17 mouse cellular contexts compared by ENCODE assay signal in the genomic region with DNA sequence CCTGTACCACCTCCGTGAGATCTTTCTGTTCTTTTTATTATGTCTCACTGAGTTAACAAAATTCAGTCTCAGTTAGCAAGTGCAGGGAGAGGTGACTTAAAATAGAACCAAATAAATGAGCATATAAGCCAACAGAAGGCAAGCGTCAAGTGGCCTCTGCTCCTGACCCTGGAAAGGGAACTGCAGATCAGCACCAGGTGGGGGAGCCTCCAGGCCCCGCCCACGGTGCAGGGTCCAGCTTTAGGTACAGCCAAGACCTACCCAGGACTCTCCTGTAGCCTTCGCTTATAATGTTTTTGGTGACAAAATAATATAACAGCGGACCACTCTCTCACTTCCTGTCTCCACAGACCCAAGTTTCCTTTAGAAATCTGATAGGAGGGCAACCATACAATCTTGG.
DNase-seq lines count a peak whose midpoint lies in the region; ATAC-seq and TF ChIP-seq lines count a peak whose summit lies in the region.
"Had no signal": no experiment of that assay in that cellular context is flagged by ENCODE, and none has a peak within 500 bp of the region (broad histone marks: within the 10 kb centered on the region; RNA-seq: fewer than 3 reads in every experiment).

No protein-coding gene starts in this region.

- no peak overlapping the region for H3K4me3 ChIP-seq in heart, adult 2 months
- no peak overlapping the region for H3K4me3 ChIP-seq in liver, postnatal 0 days (ENCODE audit: low read depth, low read length)
- no peak overlapping the region for H3K4me3 ChIP-seq in liver, embryonic 11.5 days (ENCODE audit: low read depth, low read length)
- H3K4me3 ChIP-seq in kidney, adult 2 months (ENCODE audit: insufficient read depth, low read depth, low read length), result no peak overlapping the region
- H3K4me3 ChIP-seq: erythroblast, embryonic 14.5 days; limb, embryonic 12.5 days; midbrain, embryonic 12.5 days; stomach, embryonic 15.5 days had no signal

- no peak for ATAC-seq in liver, postnatal 0 days
- ATAC-seq in liver, embryonic 11.5 days (replicated peaks; ENCODE audit: low FRiP score), result no peak
- ATAC-seq in megakaryocyte, adult 5-6 weeks (ENCODE audit: poor library complexity, severe bottlenecking), result 0 out of 2 replicates have a peak, but pooled peaks have one; percentile 22
- ATAC-seq: activated CD4-positive, CD25-positive, alpha-beta regulatory T cell, adult 4 months; inflammation-experienced regulatory T-cells, adult 6 months had no signal

- no peak overlapping the region for H3K9ac ChIP-seq in heart, adult 2 months (ENCODE audit: low read depth, low read length)
- no peak overlapping the region for H3K9ac ChIP-seq in liver, postnatal 0 days (replicated peaks)
- H3K9ac ChIP-seq in liver, embryonic 11.5 days (ENCODE audit: low read depth, low read length), result no peak overlapping the region
- H3K9ac ChIP-seq: limb, embryonic 12.5 days; midbrain, embryonic 12.5 days; stomach, embryonic 15.5 days had no signal

- WGBS in heart, adult 2 months, result 44% methylated on average over 6 of the region's 6 CpGs
- WGBS in liver, postnatal 0 days (ENCODE audit: insufficient replicate concordance), result 43% methylated on average over 6 of the region's 6 CpGs
- 68% methylated on average over 6 of the region's 6 CpGs for WGBS in liver, embryonic 11.5 days
- 32% methylated on average over 6 of the region's 6 CpGs for WGBS in kidney, adult 2 months

- no peaks in the 10 kb centered on the region for H3K27me3 ChIP-seq in heart, adult 2 months (ENCODE audit: control insufficient read depth, insufficient read depth, low read length)
- H3K27me3 ChIP-seq in liver, postnatal 0 days (ENCODE audit: insufficient read depth, low read length), result no peaks in the 10 kb centered on the region
- no peaks in the 10 kb centered on the region for H3K27me3 ChIP-seq in liver, embryonic 11.5 days (replicated peaks; ENCODE audit: control insufficient read depth, insufficient read depth, low read length)
- H3K27me3 ChIP-seq in kidney, adult 2 months (replicated peaks; ENCODE audit: control insufficient read depth, insufficient read depth, low read length), result no peaks in the 10 kb centered on the region
- H3K27me3 ChIP-seq: limb, embryonic 12.5 days; midbrain, embryonic 12.5 days; stomach, embryonic 15.5 days had no signal

- no peak for TF ChIP-seq POLR2A in heart, adult 2 months (IDR thresholded peaks at IDR 0.05; ENCODE audit: insufficient read depth, low read depth, low read length)
- TF ChIP-seq POLR2A in kidney, adult 2 months (IDR thresholded peaks at IDR 0.05; ENCODE audit: low read depth, low read length), result no peak

- peak overlapping the region; percentile 64 for H3K27ac ChIP-seq in heart, adult 2 months
- H3K27ac ChIP-seq in liver, postnatal 0 days (ENCODE audit: low read depth), result 0 out of 2 replicates have a peak overlapping the region, but pooled peaks have one; percentile 34
- H3K27ac ChIP-seq in liver, embryonic 11.5 days (ENCODE audit: low read depth, low read length), result no peak overlapping the region
- H3K27ac ChIP-seq in kidney, adult 2 months (ENCODE audit: insufficient read depth, low read depth, low read length), result peak overlapping the region; percentile 22
- H3K27ac ChIP-seq: limb, embryonic 12.5 days; stomach, embryonic 15.5 days had no signal

- H3K9me3 ChIP-seq in liver, postnatal 0 days (ENCODE audit: low read length), result no peaks in the 10 kb centered on the region
- no peaks in the 10 kb centered on the region for H3K9me3 ChIP-seq in liver, embryonic 11.5 days (ENCODE audit: control insufficient read depth, low read length)
- H3K9me3 ChIP-seq: limb, embryonic 12.5 days; midbrain, embryonic 12.5 days; stomach, embryonic 15.5 days had no signal

- TF ChIP-seq EP300 in heart, adult 2 months (IDR thresholded peaks at IDR 0.05; ENCODE audit: insufficient read depth, low read depth, low read length), result no peak
- no peak for TF ChIP-seq EP300 in liver, postnatal 0 days (IDR thresholded peaks at IDR 0.05; ENCODE audit: low read depth)

- H3K4me1 ChIP-seq in heart, adult 2 months (ENCODE audit: control insufficient read depth, insufficient read depth, low read length), result peaks cover 37% of the 10 kb centered on the region
- H3K4me1 ChIP-seq in liver, postnatal 0 days (ENCODE audit: insufficient read depth), result peaks cover 57% of the 10 kb centered on the region
- H3K4me1 ChIP-seq in liver, embryonic 11.5 days (replicated peaks; ENCODE audit: control insufficient read depth, insufficient read depth, low read length), result peaks cover 62% of the 10 kb centered on the region
- H3K4me1 ChIP-seq in kidney, adult 2 months (ENCODE audit: control insufficient read depth, insufficient read depth, low read length), result peaks cover 75% of the 10 kb centered on the region

- H3K36me3 ChIP-seq in heart, adult 2 months (ENCODE audit: control insufficient read depth, insufficient read depth, low read length), result peaks cover 19% of the 10 kb centered on the region
- 0 out of 2 replicates have a peak, but pooled peaks cover 2% of the 10 kb centered on the region for H3K36me3 ChIP-seq in liver, postnatal 0 days (replicated peaks; ENCODE audit: insufficient read depth, low read length)
- H3K36me3 ChIP-seq in liver, embryonic 11.5 days (ENCODE audit: control insufficient read depth, insufficient read depth, low read length), result no peaks in the 10 kb centered on the region
- H3K36me3 ChIP-seq in kidney, adult 2 months (ENCODE audit: control insufficient read depth, insufficient read depth, low read length), result no peaks in the 10 kb centered on the region
- H3K36me3 ChIP-seq: limb, embryonic 12.5 days; stomach, embryonic 15.5 days had no signal

- peaks cover 3% of the 10 kb centered on the region for H3K79me2 ChIP-seq in heart, adult 2 months (replicated peaks; ENCODE audit: control insufficient read depth, insufficient read depth, low read length)

- DNase-seq in heart, adult 2 months, result peak in 1 of 2 experiments; percentile 17
- no peak for DNase-seq in heart, postnatal 25 days (ENCODE audit: low spot score)
- DNase-seq in liver, postnatal 0 days, result no peak
- DNase-seq in liver, embryonic 11.5 days (ENCODE audit: low spot score), result no peak
- DNase-seq in kidney, adult 2 months, result peak; percentile 85
- DNase-seq in urinary bladder, adult 18-20 months (ENCODE audit: low spot score in 2 of 2), result no peak
- DNase-seq in adrenal gland, postnatal 14 days, result no peak
- DNase-seq: cerebellum, adult 2 months; layer of hippocampus, postnatal 36 days; lung, postnatal 14 days had no signal

- intact Hi-C loops in heart, adult 2 months (cut with DNase I), result loop anchor here (5.0 kb wide), 2 partner anchors 51 to 66 kb away; no protein-coding TSS in a partner anchor
- intact Hi-C loops in heart, postnatal 25 days (cut with DNase I), result loop anchor here (5.0 kb wide), 2 partner anchors 66 to 94 kb away; a partner anchor contains a TSS

- no peak overlapping the region for H3K4me2 ChIP-seq in liver, postnatal 0 days (ENCODE audit: low read depth, low read length)
- no peak overlapping the region for H3K4me2 ChIP-seq in liver, embryonic 11.5 days
- H3K4me2 ChIP-seq: limb, embryonic 12.5 days; midbrain, embryonic 12.5 days; stomach, embryonic 15.5 days had no signal

- no peak for TF ChIP-seq CTCF in heart, adult 2 months (IDR thresholded peaks at IDR 0.05)
- no peak for TF ChIP-seq CTCF in liver, postnatal 0 days (IDR thresholded peaks at IDR 0.05; ENCODE audit: low read depth)
- TF ChIP-seq CTCF in kidney, adult 2 months (conservative IDR thresholded peaks at IDR 0.05; ENCODE audit: insufficient read depth, insufficient read length, low read depth, low read length), result no peak
